Mouse (Mus musculus) forebrain, embryonic 12.5 days (tissue): ENCODE measurements around the gene Inha. TPM values are rescaled to one million over a fixed set of nuclear protein-coding genes. Genes with fewer than 3 reads are reported as not detected.
A peak's percentile ranks its signal among the peaks of the same experiment; 100 is the strongest.

Experiments
- ATAC-seq: fragments of 200-750 bp; cut with Nextera tagmentation; 2 replicates; pipeline ENCODE4 v1.8.0; 2017; ENCODE audit warnings: moderate TSS enrichment; ENCODE audit not compliant: low FRiP score
- H3K27ac ChIP-seq: fragments of 300-500 bp; sonication (generic); 2 replicates; pipeline ENCODE4 v1.5.1; 2016; ENCODE audit warnings: mild to moderate bottlenecking
- H3K27me3 ChIP-seq: fragments of 300-500 bp; sonication (generic); 2 replicates; pipeline ENCODE4 v1.6.1; 2016; ENCODE audit warnings: mild to moderate bottlenecking
- H3K36me3 ChIP-seq: fragments of 300-500 bp; sonication (generic); replicated peaks from 2 replicates; pipeline ENCODE4 v1.6.1; 2016; ENCODE audit warnings: mild to moderate bottlenecking
- H3K4me1 ChIP-seq: fragments of 300-500 bp; sonication (generic); 2 replicates; pipeline ENCODE4 v1.6.1; 2016
- H3K4me2 ChIP-seq: fragments of 300-500 bp; sonication (generic); 2 replicates; pipeline ENCODE4 v1.6.1; 2016; ENCODE audit warnings: mild to moderate bottlenecking, moderate library complexity
- H3K4me3 ChIP-seq: fragments of 300-500 bp; sonication (generic); replicated peaks from 2 replicates; pipeline ENCODE4 v1.5.1; 2016; ENCODE audit warnings: mild to moderate bottlenecking
- H3K9ac ChIP-seq: fragments of 300-500 bp; sonication (generic); 2 replicates; pipeline ENCODE4 v1.6.1; 2016; ENCODE audit warnings: mild to moderate bottlenecking
- H3K9me3 ChIP-seq: fragments of 300-500 bp; sonication (generic); 2 replicates; pipeline ENCODE4 v1.6.1; 2016
- WGBS: fragments of 180-500 bp; shearing (Covaris S2); methylation state at CpG from one replicate; pipeline ENCODE4 v1.1.7; 2016; 5-methylcytosine and 5-hydroxymethylcytosine counted together
- polyA plus RNA-seq: library from polyadenylated mRNA; unstranded; fragments of >200 nt; fragmentation: Nextera tagmentation; extraction: Ambion mirVana; gene quantifications from 2 replicates; pipeline ENCODE4 v1.2.1, GENCODE M21; 2016

Inha gene
- polyA plus RNA-seq, 1 experiment from 2014 or later, result 6.6 TPM

GRCm38 (mm10) chr1:75477966-75478290 is 28.9 kb upstream of the Inha start:
- 51% methylated on average over 3 of the region's 3 CpGs for WGBS
- no peak overlapping the region for H3K27ac ChIP-seq
- H3K27me3 ChIP-seq, result peaks cover 33% of the 10 kb centered on the region
- peaks cover 38% of the 10 kb centered on the region for H3K36me3 ChIP-seq
- ATAC-seq, result no peak
- peak overlapping the region; percentile 90 for H3K4me2 ChIP-seq
- no peaks in the 10 kb centered on the region for H3K9me3 ChIP-seq
- peaks cover 41% of the 10 kb centered on the region for H3K4me1 ChIP-seq
- peak overlapping the region; percentile 86 for H3K4me3 ChIP-seq
- peak overlapping the region; percentile 85; the same call in 1 of the 2 replicates for H3K9ac ChIP-seq

DNA sequence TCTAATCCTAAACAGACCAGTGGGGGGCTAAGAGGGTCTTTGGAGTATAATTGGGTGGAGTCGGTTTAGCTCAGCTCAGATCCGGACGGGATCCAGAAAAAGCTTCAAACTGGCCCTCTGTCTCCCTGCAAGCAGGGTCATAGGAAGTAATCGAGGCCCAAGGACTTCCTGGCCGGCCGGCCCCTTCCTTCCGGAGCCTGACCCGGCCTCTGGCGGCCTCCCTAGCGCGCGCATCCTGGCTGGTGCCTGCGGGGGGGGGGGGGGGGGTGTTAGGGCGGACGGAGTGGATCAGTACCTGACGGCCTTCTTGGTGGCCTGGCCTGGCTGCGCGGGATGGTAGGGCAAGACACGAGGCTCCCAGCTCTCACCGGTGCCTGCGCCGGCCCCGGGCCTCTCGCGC is 28.4 kb upstream of the Inha start:
- Histone ChIP-seq H3K4me1 (peaks cover 41% of the 10 kb centered on the region), H3K9ac (peak overlapping the region; percentile 85)
- 0% methylated on average over 20 of the region's 25 CpGs for WGBS

GRCm38 (mm10) chr1:75478916-75479634 is 27.8 kb upstream of the Inha start, which contains the start of the genes Chpf and Tmem198:
Gene Chpf (minus strand): TSS chr1:75479307.
Gene Tmem198 (plus strand): TSS chr1:75479532.
- Histone ChIP-seq H3K36me3 (peaks cover 27% of the 10 kb centered on the region), H3K27me3 (peaks cover 45% of the 10 kb centered on the region), H3K4me2 (peak within 1 kb of the TSS; percentile 90), H3K4me3 (peak within 1 kb of the TSS; percentile 86), H3K9ac (peak within 1 kb of the TSS; percentile 85), H3K27ac (peak within 1 kb of the TSS; percentile 75), H3K4me1 (peaks cover 41% of the 10 kb centered on the region), H3K9me3 (no peaks in the 10 kb centered on the region)
- WGBS, result 0% methylated on average over 38 of the region's 76 CpGs
- peak; percentile 95 for ATAC-seq

More for the DNA sequence above, 28.4 kb upstream of the Inha start:
- Histone ChIP-seq H3K27ac (peak overlapping the region; percentile 75; the same call in 1 of the 2 replicates), H3K27me3 (peaks cover 39% of the 10 kb centered on the region), H3K4me2 (peak overlapping the region; percentile 90), H3K4me3 (peak overlapping the region; percentile 86), H3K36me3 (peaks cover 33% of the 10 kb centered on the region), H3K9me3 (no peaks in the 10 kb centered on the region)
- no peak for ATAC-seq

- H3K4me3 ChIP-seq, result peak overlapping the region; percentile 86
- peaks cover 50% of the 10 kb centered on the region for H3K27me3 ChIP-seq
- under 1% methylated on average over 23 of the region's 24 CpGs for WGBS
- H3K36me3 ChIP-seq, result peaks cover 21% of the 10 kb centered on the region
- peak overlapping the region; percentile 85 for H3K9ac ChIP-seq
- H3K27ac ChIP-seq, result peak overlapping the region; percentile 75
- H3K4me1 ChIP-seq, result peaks cover 41% of the 10 kb centered on the region
- peak overlapping the region; percentile 90 for H3K4me2 ChIP-seq
- no peak for ATAC-seq
- no peaks in the 10 kb centered on the region for H3K9me3 ChIP-seq
Measured at GRCm38 (mm10) chr1:75479635-75479989, 27.3 kb upstream of the Inha start.

GRCm38 (mm10) chr1:75480036-75480435 is 26.8 kb upstream of the Inha start:
- no peak for ATAC-seq
- WGBS, result 16% methylated on average over 13 of the region's 13 CpGs
- H3K9ac ChIP-seq, result peak overlapping the region; percentile 85

DNA sequence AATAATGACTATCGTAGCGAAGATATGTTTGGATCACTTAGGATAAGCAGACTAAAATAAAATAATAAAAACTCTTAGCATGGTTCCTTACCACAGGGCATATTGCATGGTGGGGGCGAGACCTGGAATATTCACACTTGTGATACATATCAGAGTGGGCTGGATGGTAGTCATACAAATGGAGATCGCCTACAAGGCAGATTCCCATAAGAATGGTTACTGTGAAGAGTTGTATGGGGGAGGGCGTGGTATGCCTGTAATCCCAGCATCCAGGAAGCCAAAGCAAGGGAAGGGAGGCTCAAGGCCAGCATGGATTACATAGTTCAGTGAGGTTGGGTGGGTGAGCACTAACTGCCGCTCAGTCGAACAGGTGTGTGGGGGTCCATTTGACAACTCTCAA is 26.1 kb upstream of the Inha start:
- Histone ChIP-seq H3K27me3 (peaks cover 61% of the 10 kb centered on the region), H3K9me3 (no peaks in the 10 kb centered on the region), H3K4me2 (peak overlapping the region; percentile 90), H3K36me3 (peaks cover 10% of the 10 kb centered on the region), H3K4me1 (peaks cover 41% of the 10 kb centered on the region), H3K4me3 (0 out of 2 replicates have a peak overlapping the region, but pooled peaks have one; percentile 86), H3K9ac (no peak overlapping the region), H3K27ac (no peak overlapping the region)
- WGBS, result 84% methylated on average over 7 of the region's 7 CpGs
- ATAC-seq, result no peak

More at GRCm38 (mm10) chr1:75480036-75480435, 26.8 kb upstream of the Inha start:
- H3K4me3 ChIP-seq, result peak overlapping the region; percentile 86
- no peaks in the 10 kb centered on the region for H3K9me3 ChIP-seq
- no peak overlapping the region for H3K27ac ChIP-seq
- peaks cover 17% of the 10 kb centered on the region for H3K36me3 ChIP-seq
- peak overlapping the region; percentile 90 for H3K4me2 ChIP-seq
- H3K4me1 ChIP-seq, result peaks cover 41% of the 10 kb centered on the region
- H3K27me3 ChIP-seq, result peaks cover 54% of the 10 kb centered on the region

DNA sequence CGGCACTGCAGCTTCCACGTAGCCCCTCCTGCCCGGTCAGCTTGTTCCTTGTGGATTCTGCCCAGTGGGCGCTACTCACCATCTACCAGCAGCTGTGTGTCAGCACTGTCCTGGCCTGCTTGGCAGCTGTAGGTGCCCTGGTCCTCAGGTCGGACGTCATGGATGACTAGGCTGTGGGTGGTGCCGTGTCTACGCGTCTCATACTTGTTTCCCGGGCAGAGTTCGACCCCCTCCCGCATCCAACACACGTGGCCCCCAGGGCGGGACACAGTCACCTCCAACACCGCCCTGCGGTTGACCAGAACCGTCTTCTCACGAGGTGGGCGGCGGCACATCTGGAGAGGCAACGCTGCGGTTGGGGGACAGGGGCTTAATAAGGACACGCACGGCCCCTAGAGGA is 20.3 kb upstream of the Inha start:
- H3K27me3 ChIP-seq, result peaks cover 89% of the 10 kb centered on the region
- peaks cover 8% of the 10 kb centered on the region for H3K36me3 ChIP-seq
- WGBS, result 4% methylated on average over 24 of the region's 24 CpGs
- H3K4me2 ChIP-seq, result peak overlapping the region; percentile 75
- no peak for ATAC-seq
- H3K9me3 ChIP-seq, result no peaks in the 10 kb centered on the region
- no peak overlapping the region for H3K9ac ChIP-seq
- peak overlapping the region; percentile 53 for H3K4me3 ChIP-seq
- peaks cover 28% of the 10 kb centered on the region for H3K4me1 ChIP-seq
- no peak overlapping the region for H3K27ac ChIP-seq

GRCm38 (mm10) chr1:75487040-75487404 is 19.9 kb upstream of the Inha start:
- peak overlapping the region; percentile 41; the same call in 1 of the 2 replicates for H3K9ac ChIP-seq
- H3K4me2 ChIP-seq, result peak overlapping the region; percentile 75
- peaks cover 89% of the 10 kb centered on the region for H3K27me3 ChIP-seq
- no peaks in the 10 kb centered on the region for H3K9me3 ChIP-seq
- H3K27ac ChIP-seq, result no peak overlapping the region
- H3K4me1 ChIP-seq, result peaks cover 27% of the 10 kb centered on the region
- H3K4me3 ChIP-seq, result peak overlapping the region; percentile 53
- ATAC-seq, result peak; percentile 12; the same call in 1 of the 2 replicates
- peaks cover 12% of the 10 kb centered on the region for H3K36me3 ChIP-seq
- under 1% methylated on average over 13 of the region's 13 CpGs for WGBS

DNA sequence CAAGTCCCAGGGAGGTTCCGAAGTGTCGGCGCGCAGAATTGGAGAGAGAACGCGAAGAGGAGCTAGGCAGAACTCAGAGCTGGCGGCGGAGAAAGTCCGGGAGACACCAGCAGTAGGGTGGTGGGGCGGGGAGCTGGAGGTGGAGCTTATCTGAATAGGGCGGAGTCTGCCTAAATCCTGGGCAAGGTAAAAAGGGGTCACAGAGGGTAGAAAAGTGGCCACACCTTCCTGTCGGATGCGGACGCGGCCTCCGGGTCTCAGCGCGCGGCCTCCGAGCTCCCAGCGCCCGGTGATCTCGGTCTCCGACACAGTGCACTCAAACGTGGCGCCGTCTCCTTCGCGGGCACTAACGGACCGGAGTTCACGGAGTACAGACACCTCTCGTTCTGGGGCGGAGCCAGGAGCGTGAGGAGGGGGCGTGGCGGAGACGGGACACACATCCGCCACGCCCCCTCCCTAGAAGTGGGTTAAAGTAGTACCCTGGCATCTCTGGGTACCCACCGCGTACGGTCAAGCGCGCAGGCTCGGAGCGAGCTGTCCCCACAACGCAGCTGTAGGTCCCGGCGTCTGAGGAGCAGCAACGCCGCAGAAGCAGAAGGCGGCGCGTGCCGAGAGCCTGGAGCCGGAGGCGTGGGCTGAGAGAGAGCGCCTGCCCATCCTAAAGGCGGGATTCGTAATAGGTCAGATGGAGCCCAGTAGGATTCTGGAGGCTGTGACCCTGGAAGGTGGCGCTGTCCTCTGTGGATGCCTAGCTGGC is 19.3 kb upstream of the Inha start:
- no peak overlapping the region for H3K27ac ChIP-seq
- H3K4me3 ChIP-seq, result peak overlapping the region; percentile 53
- ATAC-seq, result peak; percentile 75
- peaks cover 25% of the 10 kb centered on the region for H3K4me1 ChIP-seq
- H3K4me2 ChIP-seq, result peak overlapping the region; percentile 75
- H3K9ac ChIP-seq, result peak overlapping the region; percentile 41
- under 1% methylated on average over 62 of the region's 62 CpGs for WGBS
- H3K9me3 ChIP-seq, result no peaks in the 10 kb centered on the region
- peaks cover 88% of the 10 kb centered on the region for H3K27me3 ChIP-seq
- H3K36me3 ChIP-seq, result peaks cover 14% of the 10 kb centered on the region

DNA sequence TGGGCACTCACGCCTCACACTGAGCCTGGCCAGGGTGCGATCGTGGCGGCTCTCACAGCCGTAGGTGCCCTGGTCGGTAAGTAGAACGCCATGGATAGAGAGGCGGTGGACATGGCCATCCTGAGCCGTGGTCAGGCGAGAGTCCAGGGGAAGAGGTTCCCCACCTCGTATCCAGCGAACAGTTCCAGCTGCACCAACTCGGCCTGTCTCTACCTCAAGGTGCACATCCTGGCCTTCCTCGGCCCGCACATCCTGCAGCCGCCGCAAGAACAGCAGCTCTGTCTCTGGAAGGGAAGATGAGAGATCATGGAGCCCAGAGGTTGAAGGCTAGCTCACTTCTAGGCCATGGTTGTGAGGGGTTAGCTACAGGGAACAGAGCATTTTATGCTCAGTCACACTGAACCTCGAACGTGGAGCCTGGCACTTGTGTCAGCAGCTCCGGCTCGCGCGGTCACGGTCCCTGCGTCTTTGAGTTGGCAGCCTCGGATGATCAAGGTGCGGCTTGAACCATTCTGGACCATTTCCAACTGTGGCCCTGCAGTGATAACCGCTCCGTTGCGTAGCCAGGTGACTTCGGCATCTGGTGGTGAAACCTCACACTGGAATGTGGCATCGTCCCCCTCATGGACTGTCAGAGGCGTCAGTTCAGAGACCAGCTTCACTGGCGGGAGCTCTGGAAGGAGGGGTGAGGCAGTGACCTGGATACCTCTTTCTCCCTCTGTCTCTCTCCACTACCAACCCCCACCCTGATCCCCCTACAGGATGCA is 15.9 kb upstream of the Inha start:
- Histone ChIP-seq H3K27me3 (peaks cover 65% of the 10 kb centered on the region), H3K9ac (no peak overlapping the region), H3K4me3 (no peak overlapping the region), H3K9me3 (no peaks in the 10 kb centered on the region), H3K4me2 (no peak overlapping the region), H3K4me1 (peaks cover 21% of the 10 kb centered on the region), H3K36me3 (peaks cover 14% of the 10 kb centered on the region), H3K27ac (no peak overlapping the region)
- 80% methylated on average over 34 of the region's 34 CpGs for WGBS
- no peak for ATAC-seq

- Histone ChIP-seq H3K4me3 (no peak overlapping the region), H3K9me3 (no peaks in the 10 kb centered on the region), H3K27me3 (peaks cover 53% of the 10 kb centered on the region), H3K9ac (no peak overlapping the region), H3K36me3 (peaks cover 28% of the 10 kb centered on the region), H3K4me1 (peaks cover 8% of the 10 kb centered on the region), H3K27ac (no peak overlapping the region), H3K4me2 (no peak overlapping the region)
- 29% methylated on average over 24 of the region's 24 CpGs for WGBS
- no peak for ATAC-seq
Measured at GRCm38 (mm10) chr1:75492579-75493170, 14.2 kb upstream of the Inha start.
